Mouse (Mus musculus): ENCODE data around the gene Ubox5. TPM values are rescaled to one million over a fixed set of nuclear protein-coding genes. Genes with fewer than 3 reads are reported as not detected.

The Ubox5 gene
- total and polyA plus RNA-seq, 3 experiments: 3.9 to 5.2 (median 5.0) TPM

DNA sequence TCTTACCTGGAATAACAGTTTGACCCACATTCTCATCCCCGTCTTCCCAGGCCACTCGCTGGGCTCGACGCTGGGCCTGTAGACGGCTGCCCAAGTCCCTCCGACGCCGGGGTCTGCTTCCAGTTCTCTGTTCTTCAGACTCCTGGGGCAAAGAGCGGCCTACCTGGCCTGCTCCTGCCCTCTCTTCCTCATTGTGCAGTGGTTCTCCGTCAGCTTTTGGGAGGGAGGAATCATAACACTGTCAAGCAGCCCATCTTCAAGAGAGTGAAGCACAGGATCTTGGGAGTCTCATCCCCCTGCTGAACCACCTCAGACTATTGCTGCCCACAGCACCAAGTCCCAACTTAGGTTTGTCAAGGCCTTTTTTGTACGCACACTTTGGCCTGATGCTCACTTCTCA lies 33.5 kb upstream of the Ubox5 start:
- DNase-seq: no peak
- H3K27me3 ChIP-seq (ENCODE audit: control insufficient read depth, insufficient read depth, low read length): no peaks in the 10 kb centered on the region
- H3K4me3 ChIP-seq: no peak overlapping the region; the same call in 1 of the 2 replicates
- no peaks in the 10 kb centered on the region for H3K36me3 ChIP-seq (ENCODE audit: control insufficient read depth, insufficient read depth, low read length)
- H3K79me2 ChIP-seq (replicated peaks; ENCODE audit: control insufficient read depth, insufficient read depth, low read length): no peaks in the 10 kb centered on the region; the same call in none of the 2 replicates
- no peak overlapping the region for H3K27ac ChIP-seq
- 89% methylated on average over 11 of the region's 11 CpGs for WGBS
- no peak overlapping the region for H3K9ac ChIP-seq (ENCODE audit: low read depth, low read length)
- intact Hi-C loops (cut with DNase I): loop anchor here (10.0 kb wide), 1 partner anchor 239 kb away; the partner anchor contains the start of genes Pced1a and Vps16
- H3K4me1 ChIP-seq (ENCODE audit: control insufficient read depth, insufficient read depth, low read length): peaks cover 13% of the 10 kb centered on the region
- TF ChIP-seq CTCF (IDR thresholded peaks at IDR 0.05) (no peak), EP300 (IDR thresholded peaks at IDR 0.05; ENCODE audit: insufficient read depth, low read depth, low read length) (no peak), POLR2A (IDR thresholded peaks at IDR 0.05; ENCODE audit: insufficient read depth, low read depth, low read length) (no peak)

- DNase-seq: no peak
- no peak overlapping the region for H3K27ac ChIP-seq
- TF ChIP-seq POLR2A (IDR thresholded peaks at IDR 0.05; ENCODE audit: insufficient read depth, low read depth, low read length) (no peak), CTCF (IDR thresholded peaks at IDR 0.05) (no peak), EP300 (IDR thresholded peaks at IDR 0.05; ENCODE audit: insufficient read depth, low read depth, low read length) (no peak)
- no peak overlapping the region for H3K4me3 ChIP-seq
- no peaks in the 10 kb centered on the region for H3K27me3 ChIP-seq (ENCODE audit: control insufficient read depth, insufficient read depth, low read length)
- H3K36me3 ChIP-seq (ENCODE audit: control insufficient read depth, insufficient read depth, low read length): no peaks in the 10 kb centered on the region
- H3K4me1 ChIP-seq (ENCODE audit: control insufficient read depth, insufficient read depth, low read length): peaks cover 1% of the 10 kb centered on the region; the same call in 1 of the 2 replicates
- WGBS: 95% methylated on average over 10 of the region's 10 CpGs
- H3K79me2 ChIP-seq (replicated peaks; ENCODE audit: control insufficient read depth, insufficient read depth, low read length): no peaks in the 10 kb centered on the region; the same call in 1 of the 2 replicates
- no peak overlapping the region for H3K9ac ChIP-seq (ENCODE audit: low read depth, low read length)
- intact Hi-C loops (cut with DNase I): no loop called here
Measured at GRCm38 (mm10) chr2:130658530-130658929, 28.7 kb upstream of the Ubox5 start.

GRCm38 (mm10) chr2:130657541-130657940 lies 27.7 kb upstream of the Ubox5 start:
- no peaks in the 10 kb centered on the region for H3K36me3 ChIP-seq (ENCODE audit: control insufficient read depth, insufficient read depth, low read length)
- H3K27me3 ChIP-seq (ENCODE audit: control insufficient read depth, insufficient read depth, low read length): no peaks in the 10 kb centered on the region
- H3K4me1 ChIP-seq (ENCODE audit: control insufficient read depth, insufficient read depth, low read length): no peaks in the 10 kb centered on the region
- no peaks in the 10 kb centered on the region for H3K79me2 ChIP-seq (replicated peaks; ENCODE audit: control insufficient read depth, insufficient read depth, low read length)
- no peak overlapping the region for H3K27ac ChIP-seq
- no peak overlapping the region for H3K9ac ChIP-seq (ENCODE audit: low read depth, low read length)
- H3K4me3 ChIP-seq: no peak overlapping the region
- intact Hi-C loops (cut with DNase I): no loop called here
- no peak for DNase-seq
- TF ChIP-seq POLR2A (IDR thresholded peaks at IDR 0.05; ENCODE audit: insufficient read depth, low read depth, low read length) (no peak), CTCF (IDR thresholded peaks at IDR 0.05) (no peak), EP300 (IDR thresholded peaks at IDR 0.05; ENCODE audit: insufficient read depth, low read depth, low read length) (no peak)
- WGBS: 88% methylated on average over 6 of the region's 6 CpGs

DNA sequence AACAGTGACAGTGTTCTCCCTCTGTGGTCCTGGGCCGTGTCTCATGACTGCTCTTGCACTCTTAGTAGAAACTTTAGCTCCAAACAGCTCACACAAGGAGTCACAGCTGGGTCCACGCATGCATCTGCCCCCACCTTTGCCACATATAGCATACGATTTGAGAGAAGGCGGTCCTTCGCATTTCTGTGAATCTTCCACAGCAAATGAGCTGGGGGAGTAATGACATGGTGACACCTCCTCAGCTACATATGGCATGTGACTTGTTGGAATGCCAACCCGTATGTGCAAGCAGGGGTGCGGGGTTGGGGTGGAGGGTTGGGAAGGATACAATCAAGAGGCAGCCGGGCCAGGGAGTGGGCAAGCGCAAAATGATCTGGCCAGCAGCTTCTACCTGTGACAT lies 26.7 kb upstream of the Ubox5 start:
- TF ChIP-seq CTCF (IDR thresholded peaks at IDR 0.05) (no peak), EP300 (IDR thresholded peaks at IDR 0.05; ENCODE audit: insufficient read depth, low read depth, low read length) (no peak), POLR2A (IDR thresholded peaks at IDR 0.05; ENCODE audit: insufficient read depth, low read depth, low read length) (no peak)
- 92% methylated on average over 9 of the region's 9 CpGs for WGBS
- Histone ChIP-seq H3K27ac (no peak overlapping the region), H3K27me3 (ENCODE audit: control insufficient read depth, insufficient read depth, low read length) (no peaks in the 10 kb centered on the region), H3K79me2 (replicated peaks; ENCODE audit: control insufficient read depth, insufficient read depth, low read length) (no peaks in the 10 kb centered on the region), H3K4me1 (ENCODE audit: control insufficient read depth, insufficient read depth, low read length) (no peaks in the 10 kb centered on the region), H3K9ac (ENCODE audit: low read depth, low read length) (no peak overlapping the region), H3K4me3 (no peak overlapping the region), H3K36me3 (ENCODE audit: control insufficient read depth, insufficient read depth, low read length) (no peaks in the 10 kb centered on the region)
- no peak for DNase-seq
- intact Hi-C loops (cut with DNase I): no loop called here

GRCm38 (mm10) chr2:130655660-130656339 lies 26.0 kb upstream of the Ubox5 start:
- Histone ChIP-seq H3K9ac (ENCODE audit: low read depth, low read length) (no peak overlapping the region), H3K36me3 (ENCODE audit: control insufficient read depth, insufficient read depth, low read length) (no peaks in the 10 kb centered on the region), H3K27ac (no peak overlapping the region), H3K4me1 (ENCODE audit: control insufficient read depth, insufficient read depth, low read length) (no peaks in the 10 kb centered on the region), H3K27me3 (ENCODE audit: control insufficient read depth, insufficient read depth, low read length) (no peaks in the 10 kb centered on the region), H3K79me2 (replicated peaks; ENCODE audit: control insufficient read depth, insufficient read depth, low read length) (no peaks in the 10 kb centered on the region), H3K4me3 (no peak overlapping the region)
- WGBS: 90% methylated on average over 6 of the region's 6 CpGs
- intact Hi-C loops (cut with DNase I): no loop called here
- no peak for DNase-seq
- no peak for TF ChIP-seq CTCF (IDR thresholded peaks at IDR 0.05)
- TF ChIP-seq EP300 (IDR thresholded peaks at IDR 0.05; ENCODE audit: insufficient read depth, low read depth, low read length): no peak
- TF ChIP-seq POLR2A (IDR thresholded peaks at IDR 0.05; ENCODE audit: insufficient read depth, low read depth, low read length): no peak

DNA sequence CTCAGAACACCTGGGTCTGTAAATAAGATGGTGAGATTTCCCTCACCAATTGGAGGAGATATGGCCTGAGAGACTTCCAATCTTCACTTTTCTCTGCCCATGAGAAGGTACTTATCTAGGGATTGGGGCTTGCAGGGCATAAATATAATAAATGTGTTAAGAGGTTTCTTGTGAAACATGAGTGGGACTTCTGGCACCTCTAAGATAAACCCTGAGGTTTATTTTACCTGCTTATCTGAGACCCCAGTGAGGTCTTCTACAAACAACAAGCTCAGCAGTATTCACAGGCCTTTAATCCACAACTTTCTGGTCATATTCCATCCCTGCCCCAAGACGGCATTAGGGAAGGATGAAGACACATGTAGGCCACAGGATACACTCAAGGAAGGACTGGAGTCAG lies 23.9 kb upstream of the Ubox5 start:
- Histone ChIP-seq H3K79me2 (replicated peaks; ENCODE audit: control insufficient read depth, insufficient read depth, low read length) (no peaks in the 10 kb centered on the region), H3K4me3 (no peak overlapping the region), H3K27me3 (ENCODE audit: control insufficient read depth, insufficient read depth, low read length) (no peaks in the 10 kb centered on the region), H3K27ac (no peak overlapping the region), H3K36me3 (ENCODE audit: control insufficient read depth, insufficient read depth, low read length) (no peaks in the 10 kb centered on the region), H3K9ac (ENCODE audit: low read depth, low read length) (no peak overlapping the region), H3K4me1 (ENCODE audit: control insufficient read depth, insufficient read depth, low read length) (no peaks in the 10 kb centered on the region)
- intact Hi-C loops (cut with DNase I): no loop called here
- no peak for DNase-seq
- WGBS: 85% methylated on average over 1 of the region's 1 CpGs
- TF ChIP-seq EP300 (IDR thresholded peaks at IDR 0.05; ENCODE audit: insufficient read depth, low read depth, low read length): no peak

Data from heart, adult 2 months (tissue).